Mouse (Mus musculus) CH12.LX (cell line): Measurements from ENCODE around the gene Art3. TPM values are rescaled to one million over a fixed set of nuclear protein-coding genes. Genes with fewer than 3 reads are reported as not detected.

Experiments used
- DNase-seq: peaks from one replicate; pipeline ENCODE4 v3.0.0-alpha.2; 2013; ENCODE audit errors: extremely low read depth
- H3K27ac ChIP-seq: 2 replicates; pipeline ENCODE4 v1.5.1; 2012; ENCODE audit warnings: low read depth, mild to moderate bottlenecking, control low read depth, moderate library complexity; ENCODE audit not compliant: insufficient read depth
- H3K27me3 ChIP-seq: replicated peaks from 2 replicates; pipeline ENCODE3; 2012; ENCODE audit warnings: inconsistent platforms
- H3K36me3 ChIP-seq, 2 experiments: replicated peaks in 1 of 2; 2 replicates each; pipeline versions ENCODE3 to v1.6.1; 2012; ENCODE audit warnings: inconsistent platforms in 1 of 2, low read length in 1 of 2, mild to moderate bottlenecking in 1 of 2, mixed read lengths in 1 of 2, moderate library complexity in 1 of 2; ENCODE audit not compliant: control insufficient read depth in 1 of 2, insufficient read depth in 1 of 2
- H3K4me1 ChIP-seq, 2 experiments: 2 replicates each; pipeline ENCODE4 v1.6.1; 2012; ENCODE audit warnings: inconsistent platforms in 1 of 2, moderate library complexity in 1 of 2; ENCODE audit not compliant: insufficient read depth in 2 of 2, control insufficient read depth in 1 of 2
- H3K4me2 ChIP-seq: 2 replicates; pipeline ENCODE4 v1.6.1; 2012; ENCODE audit warnings: low read depth, mild to moderate bottlenecking, control low read depth; ENCODE audit not compliant: poor library complexity, insufficient read depth, severe bottlenecking
- H3K4me3 ChIP-seq, 3 experiments: fragments of 150-350 bp in 1 of 3; sonication (generic) in 1 of 3; replicated peaks in 1 of 3; 2 replicates each; pipeline versions ENCODE3 to v1.5.1; 2011 to 2012; ENCODE audit warnings: low read depth in 2 of 3, low read length in 2 of 3, mild to moderate bottlenecking in 2 of 3, moderate library complexity in 2 of 3, control low read depth in 1 of 3, improper control_type of control experiment in 1 of 3, inconsistent platforms in 1 of 3, mixed read lengths in 1 of 3; ENCODE audit not compliant: poor library complexity in 1 of 3
- H3K79me2 ChIP-seq: replicated peaks from 2 replicates; pipeline ENCODE4 v1.6.1; 2012; ENCODE audit warnings: mild to moderate bottlenecking, moderate library complexity; ENCODE audit not compliant: control insufficient read depth, poor library complexity, insufficient read depth, severe bottlenecking; ENCODE audit errors: extremely low read depth
- H3K9ac ChIP-seq: 2 replicates; pipeline ENCODE4 v1.6.1; 2012; ENCODE audit warnings: low read depth, mild to moderate bottlenecking, control low read depth, moderate library complexity; ENCODE audit not compliant: insufficient read depth
- H3K9me3 ChIP-seq: replicated peaks from 2 replicates; pipeline ENCODE3; 2012; ENCODE audit warnings: low read length, inconsistent platforms, mixed read lengths
- BHLHE40 ChIP-seq: IDR thresholded peaks from 2 replicates; pipeline ENCODE4 v1.6.1; 2011; ENCODE audit warnings: mild to moderate bottlenecking, low read depth, low read length, improper control_type of control experiment
- CHD1 ChIP-seq: IDR thresholded peaks from 2 replicates; pipeline ENCODE4 v1.6.1; 2012; ENCODE audit warnings: low read depth, low read length, improper control_type of control experiment, inconsistent platforms
- CHD2 ChIP-seq: IDR thresholded peaks from 2 replicates; pipeline ENCODE4 v1.6.1; 2011; ENCODE audit warnings: low read length, improper control_type of control experiment
- CTCF ChIP-seq, 2 experiments: IDR thresholded peaks in 1 of 2; conservative IDR thresholded peaks in 1 of 2; 2 replicates each; pipeline ENCODE4 v1.5.1; 2011 to 2012; ENCODE audit warnings: low read depth in 2 of 2, low read length in 2 of 2, improper control_type of control experiment in 1 of 2, inconsistent platforms in 1 of 2, mild to moderate bottlenecking in 1 of 2, moderate library complexity in 1 of 2
- ELF1 ChIP-seq: IDR thresholded peaks from 2 replicates; pipeline ENCODE4 v1.6.1; 2014; ENCODE audit warnings: low read depth, mild to moderate bottlenecking, inconsistent platforms, low read length, improper control_type of control experiment
- EP300 ChIP-seq: IDR thresholded peaks from 2 replicates; pipeline ENCODE4 v1.6.1; 2011; ENCODE audit warnings: low read length, improper control_type of control experiment
- HCFC1 ChIP-seq: IDR thresholded peaks from 2 replicates; pipeline ENCODE4 v1.6.1; 2012; ENCODE audit warnings: low read depth, mild to moderate bottlenecking, inconsistent platforms, low read length, improper control_type of control experiment
- IRF4 ChIP-seq: IDR thresholded peaks from 2 replicates; pipeline ENCODE4 v1.6.1; 2014; ENCODE audit warnings: low read depth, mild to moderate bottlenecking, inconsistent platforms, low read length, improper control_type of control experiment
- JUN ChIP-seq: IDR thresholded peaks from 2 replicates; pipeline ENCODE4 v1.6.1; 2011; ENCODE audit warnings: low read depth, mild to moderate bottlenecking, low read length, improper control_type of control experiment, moderate library complexity; ENCODE audit not compliant: insufficient read depth
- JUND ChIP-seq: conservative IDR thresholded peaks from 2 replicates; pipeline ENCODE4 v1.6.1; 2011; ENCODE audit warnings: low read depth, low read length, improper control_type of control experiment
- KAT2A ChIP-seq: IDR thresholded peaks from 2 replicates; pipeline ENCODE4 v1.6.1; 2012; ENCODE audit warnings: low read length, improper control_type of control experiment, inconsistent platforms; ENCODE audit not compliant: insufficient replicate concordance
- MXI1 ChIP-seq: IDR thresholded peaks from 2 replicates; pipeline ENCODE4 v1.6.1; 2011; ENCODE audit warnings: mild to moderate bottlenecking, low read depth, low read length, improper control_type of control experiment
- MYC ChIP-seq: IDR thresholded peaks from 2 replicates; pipeline ENCODE4 v1.6.1; 2011; ENCODE audit warnings: low read depth, mild to moderate bottlenecking, improper control_type of control experiment, low read length
- PAX5 ChIP-seq: IDR thresholded peaks from 2 replicates; pipeline ENCODE4 v1.6.1; 2012; ENCODE audit warnings: low read length, inconsistent platforms, mixed read lengths
- RAD21 ChIP-seq: IDR thresholded peaks from 2 replicates; pipeline ENCODE4 v1.6.1; 2011; ENCODE audit warnings: low read depth, mild to moderate bottlenecking, low read length, improper control_type of control experiment, moderate library complexity
- RCOR1 ChIP-seq: conservative IDR thresholded peaks from 2 replicates; pipeline ENCODE4 v1.6.1; 2012; ENCODE audit warnings: low read depth, mild to moderate bottlenecking, inconsistent platforms, low read length, improper control_type of control experiment
- SIN3A ChIP-seq: IDR thresholded peaks from 2 replicates; pipeline ENCODE4 v1.6.1; 2012; ENCODE audit warnings: low read length, improper control_type of control experiment, inconsistent platforms
- UBTF ChIP-seq: IDR thresholded peaks from 2 replicates; pipeline ENCODE4 v1.6.1; 2012; ENCODE audit warnings: low read depth, mild to moderate bottlenecking, inconsistent platforms, low read length, improper control_type of control experiment, moderate library complexity
- USF1 ChIP-seq: IDR thresholded peaks from 2 replicates; pipeline ENCODE4 v1.6.1; 2014; ENCODE audit warnings: low read depth, mild to moderate bottlenecking, inconsistent platforms, low read length, improper control_type of control experiment
- USF2 ChIP-seq: conservative IDR thresholded peaks from 2 replicates; pipeline ENCODE4 v1.6.1; 2011; ENCODE audit warnings: low read depth, low read length, improper control_type of control experiment
- ZC3H11A ChIP-seq: IDR thresholded peaks from 2 replicates; pipeline ENCODE4 v1.6.1; 2012; ENCODE audit warnings: low read depth, mild to moderate bottlenecking, inconsistent platforms, low read length, improper control_type of control experiment
- ZMIZ1 ChIP-seq: IDR thresholded peaks from 2 replicates; pipeline ENCODE4 v1.6.1; 2012; ENCODE audit warnings: low read depth, mild to moderate bottlenecking, inconsistent platforms, low read length, improper control_type of control experiment
- ZNF384 ChIP-seq: IDR thresholded peaks from 2 replicates; pipeline ENCODE4 v1.6.1; 2012; ENCODE audit warnings: low read depth, low read length, improper control_type of control experiment, inconsistent platforms
- dilution Hi-C: fragments of 300-500 bp; cut with MboI; formaldehyde crosslinking; loops from 2 replicates; pipeline ENCODE4 v1.14.3; 2020; ENCODE audit warnings: low sequenced_read_pairs; ENCODE audit not compliant: extremely low pct_unique_long_range_greater_than_20kb, extremely low pct_ligation_motif_present
- in situ Hi-C: fragments of 300-500 bp; cut with MboI; formaldehyde crosslinking; loops from 3 replicates; pipeline ENCODE4 v1.14.3; 2019; ENCODE audit warnings: low sequenced_read_pairs, low pct_ligation_motif_present, low pct_unique_long_range_greater_than_20kb, mixed read lengths
- polyA plus RNA-seq: library from polyadenylated mRNA; unstranded; fragments of >175 nt; gene quantifications from 2 replicates; pipeline ENCODE4 v1.2.1, GENCODE M21; 2012; ENCODE audit warnings: low read depth; ENCODE audit not compliant: insufficient read length
- total RNA-seq, 2 experiments: library from RNA; depleted of rRNA; stranded (reverse); fragments of 300-350 nt in 1 of 2; fragments of >200 nt in 1 of 2; gene quantifications; 2 replicates each; pipeline ENCODE4 v1.2.3; 2012 to 2014

Gene Art3
- total and polyA plus RNA-seq, 3 experiments: 0.34 TPM; not detected in 2

GRCm38 (mm10) chr5:92430723-92431122 is 99.1 kb downstream of the Art3 start:
- DNase-seq: no peak
- no peak overlapping the region for H3K9ac ChIP-seq
- peaks cover 45% of the 10 kb centered on the region for H3K79me2 ChIP-seq
- H3K4me2 ChIP-seq: no peak overlapping the region
- peaks cover 9% of the 10 kb centered on the region for H3K9me3 ChIP-seq
- peaks cover 0 to 15% of the 10 kb centered on the region in 2 experiments; a peak in 1 of 4 replicates for H3K4me1 ChIP-seq
- no peak overlapping the region for H3K27ac ChIP-seq
- H3K4me3 ChIP-seq: no peak overlapping the region
- H3K36me3 ChIP-seq: peaks cover 25 to 49% of the 10 kb centered on the region in 2 experiments
- TF ChIP-seq IRF4 (no peak), MYC (no peak), PAX5 (no peak), ELF1 (no peak), ZMIZ1 (no peak), JUN (no peak), UBTF (no peak), RAD21 (no peak), CHD2 (no peak), CTCF (conservative IDR thresholded peaks at IDR 0.05 in 1 of 2, IDR thresholded peaks at IDR 0.05 in 1 of 2; ENCODE audit: low read depth in 2 of 2, low read length in 2 of 2) (no peak), KAT2A (no peak), MXI1 (no peak), ZC3H11A (no peak)
- in situ Hi-C loops (no loop called here), dilution Hi-C loops (no loop called here)
- no peaks in the 10 kb centered on the region for H3K27me3 ChIP-seq

- Histone ChIP-seq H3K27me3 (no peaks in the 10 kb centered on the region), H3K79me2 (peaks cover 45% of the 10 kb centered on the region), H3K27ac (no peak overlapping the region), H3K4me2 (no peak overlapping the region), H3K9ac (no peak overlapping the region), H3K36me3 (peaks cover 25 to 44% of the 10 kb centered on the region in 2 experiments)
- DNase-seq: no peak
- in situ Hi-C loops (no loop called here), dilution Hi-C loops (no loop called here)
- TF ChIP-seq CHD1: no peak
- TF ChIP-seq, all 38 proteins: peak for 0
- H3K9me3 ChIP-seq: peaks cover 9% of the 10 kb centered on the region
- peaks cover 0 to 22% of the 10 kb centered on the region in 2 experiments; a peak in 2 of 4 replicates for H3K4me1 ChIP-seq
- H3K4me3 ChIP-seq: no peak overlapping the region
Observed at GRCm38 (mm10) chr5:92431611-92432010, 100.0 kb downstream of the Art3 start.

GRCm38 (mm10) chr5:92434070-92434469 is 102.4 kb downstream of the Art3 start:
- H3K4me2 ChIP-seq: peak overlapping the region; percentile 73
- H3K27ac ChIP-seq: no peak overlapping the region
- dilution Hi-C loops: no loop called here
- peaks cover 0 to 22% of the 10 kb centered on the region in 2 experiments; a peak in 2 of 4 replicates for H3K4me1 ChIP-seq
- DNase-seq: no peak
- H3K36me3 ChIP-seq: peaks cover 5 to 21% of the 10 kb centered on the region in 2 experiments
- H3K9me3 ChIP-seq: no peaks in the 10 kb centered on the region
- H3K9ac ChIP-seq: peak overlapping the region; percentile 94
- no peaks in the 10 kb centered on the region for H3K27me3 ChIP-seq
- TF ChIP-seq BHLHE40 (no peak), ELF1 (no peak), ZNF384 (no peak), HCFC1 (no peak), RCOR1 (no peak), ZMIZ1 (no peak), USF2 (no peak), USF1 (no peak), EP300 (no peak), SIN3A (no peak), JUND (no peak), CHD1 (no peak), ZC3H11A (no peak)
- TF ChIP-seq, all 38 proteins: peak for 0
- in situ Hi-C loops: no loop called here
- H3K4me3 ChIP-seq: peak overlapping the region; percentile 82 to 97 (median 92)
- peaks cover 39% of the 10 kb centered on the region for H3K79me2 ChIP-seq
